Mouse (Mus musculus) MEL-GATA-1-ER (cell line): ENCODE results near the gene Tspan12.

Experiments used
- DNase-seq: peaks from one replicate; pipeline ENCODE4 v3.0.0-alpha.2; 2012; ENCODE audit warnings: low read depth; ENCODE audit errors: extremely low read depth

The Tspan12 gene

GRCm38 (mm10) chr6:21774213-21774916 is 78.0 kb downstream of the Tspan12 start:
- no peak for DNase-seq

GRCm38 (mm10) chr6:21769447-21769809 is 82.9 kb downstream of the Tspan12 start:
- DNase-seq, result no peak

GRCm38 (mm10) chr6:21768745-21769446 is 83.4 kb downstream of the Tspan12 start:
- no peak for DNase-seq

- DNase-seq, result no peak
These were observed 84.5 kb downstream of the Tspan12 start for GRCm38 (mm10) chr6:21767787-21768221.

- DNase-seq, result no peak
These were observed 104.8 kb downstream of the Tspan12 start for GRCm38 (mm10) chr6:21747536-21747935.

GRCm38 (mm10) chr6:21744615-21745266 is 107.6 kb downstream of the Tspan12 start:
- DNase-seq, result no peak

- DNase-seq, result no peak
These were observed 111.7 kb downstream of the Tspan12 start for GRCm38 (mm10) chr6:21740606-21741005.

GRCm38 (mm10) chr6:21722238-21722637 is 130.1 kb downstream of the Tspan12 start:
- DNase-seq, result no peak
